Mouse (Mus musculus) cerebellum, postnatal 14 days (tissue): ENCODE measurements around the gene Lpar3.

Experiments used
- DNase-seq, 2 experiments: peaks; one replicate each; pipeline ENCODE4 v3.0.0; 2021; ENCODE audit warnings: mixed read lengths in 2 of 2

Lpar3 gene

GRCm38 (mm10) chr3:146262536-146262935 is 41.8 kb downstream of the Lpar3 start:
- DNase-seq = no peak

GRCm38 (mm10) chr3:146264146-146264545 is 43.4 kb downstream of the Lpar3 start:
- no peak for DNase-seq

- DNase-seq = no peak
Measured at GRCm38 (mm10) chr3:146265545-146266130, 44.9 kb downstream of the Lpar3 start.

- DNase-seq = no peak
Measured at GRCm38 (mm10) chr3:146268024-146268801, 47.5 kb downstream of the Lpar3 start.

- no peak for DNase-seq
Measured at GRCm38 (mm10) chr3:146274503-146274902, 53.7 kb downstream of the Lpar3 start.

- DNase-seq = no peak
Measured at GRCm38 (mm10) chr3:146275360-146276025, 54.7 kb downstream of the Lpar3 start.

GRCm38 (mm10) chr3:146276026-146276409 is 55.3 kb downstream of the Lpar3 start:
- DNase-seq = no peak

- no peak for DNase-seq
Measured at GRCm38 (mm10) chr3:146276991-146277390, 56.2 kb downstream of the Lpar3 start.

- DNase-seq = peak in 1 of 2 experiments; percentile 20
Measured at GRCm38 (mm10) chr3:146277456-146277855, 56.7 kb downstream of the Lpar3 start.

- DNase-seq = no peak
Measured at GRCm38 (mm10) chr3:146278195-146279140, 57.7 kb downstream of the Lpar3 start.

GRCm38 (mm10) chr3:146283732-146284361 is 63.1 kb downstream of the Lpar3 start:
- DNase-seq = no peak

- DNase-seq = no peak
Measured at GRCm38 (mm10) chr3:146286118-146286517, 65.4 kb downstream of the Lpar3 start.

- DNase-seq = no peak
Measured at GRCm38 (mm10) chr3:146291928-146292327, 71.2 kb downstream of the Lpar3 start.

GRCm38 (mm10) chr3:146292515-146292914 is 71.8 kb downstream of the Lpar3 start:
- no peak for DNase-seq

- no peak for DNase-seq
Measured at GRCm38 (mm10) chr3:146302451-146302850, 81.7 kb downstream of the Lpar3 start.

GRCm38 (mm10) chr3:146303194-146303593 is 82.4 kb downstream of the Lpar3 start:
- DNase-seq = no peak

GRCm38 (mm10) chr3:146304556-146305405 is 84.0 kb downstream of the Lpar3 start:
- no peak for DNase-seq

- no peak for DNase-seq
Measured at GRCm38 (mm10) chr3:146307341-146307740, 86.6 kb downstream of the Lpar3 start.

- DNase-seq = no peak
Measured at GRCm38 (mm10) chr3:146307886-146308285, 87.1 kb downstream of the Lpar3 start.

- DNase-seq = no peak
Measured at GRCm38 (mm10) chr3:146309586-146309985, 88.8 kb downstream of the Lpar3 start.

- no peak for DNase-seq
Measured at GRCm38 (mm10) chr3:146311121-146311538, 90.4 kb downstream of the Lpar3 start.
